Mouse (Mus musculus) ES-E14 (cell line): ENCODE results near the gene Bag6.

Experiments
- HCFC1 ChIP-seq: IDR thresholded peaks from 2 replicates; pipeline ENCODE4 v1.6.1; 2012; ENCODE audit warnings: low read length, inconsistent platforms, borderline replicate concordance; ENCODE audit not compliant: insufficient read depth
- ZC3H11A ChIP-seq: IDR thresholded peaks from 2 replicates; pipeline ENCODE4 v1.6.1; 2012; ENCODE audit warnings: low read depth, mild to moderate bottlenecking, inconsistent platforms, low read length, borderline replicate concordance
- ZNF384 ChIP-seq: IDR thresholded peaks from 2 replicates; pipeline ENCODE4 v1.6.1; 2012; ENCODE audit warnings: low read depth, low read length, inconsistent platforms

GRCm38 (mm10) chr17:35134801-35135590 is at the start of gene Bag6:
- TF ChIP-seq ZC3H11A (no peak), ZNF384 (no peak), HCFC1 (peak; percentile 83)
